Mouse (Mus musculus): ENCODE measurements around the gene Akr1b8.
"Not testable (repeated sequence)": the region's sequence is repeated elsewhere in the genome, so short reads cannot be mapped to it uniquely, and the experiment has no call there.

The Akr1b8 gene

GRCm38 (mm10) chr6:34400696-34401095 lies 46.8 kb downstream of the Akr1b8 start:
- no peak for DNase-seq (ENCODE audit: low spot score)

- no peak for DNase-seq (ENCODE audit: low spot score)
Measured at GRCm38 (mm10) chr6:34406746-34407145, 52.8 kb downstream of the Akr1b8 start.

GRCm38 (mm10) chr6:34407403-34407802 lies 53.5 kb downstream of the Akr1b8 start:
- DNase-seq (ENCODE audit: low spot score), result no peak

GRCm38 (mm10) chr6:34412023-34412422 lies 58.1 kb downstream of the Akr1b8 start, which contains the start of gene Akr1b7:
Akr1b7 (plus strand) TSS chr6:34412334.
- DNase-seq (ENCODE audit: low spot score), result peak; percentile 10

GRCm38 (mm10) chr6:34412688-34413087 lies 58.8 kb downstream of the Akr1b8 start:
- DNase-seq (ENCODE audit: low spot score), result no peak

- not testable (repeated sequence) for DNase-seq (ENCODE audit: low spot score)
Measured at GRCm38 (mm10) chr6:34413386-34413785, 59.5 kb downstream of the Akr1b8 start.

- no peak for DNase-seq (ENCODE audit: low spot score)
Measured at GRCm38 (mm10) chr6:34416521-34416920, 62.6 kb downstream of the Akr1b8 start.
